Mouse (Mus musculus) forebrain, postnatal 0 days (tissue): Measurements from ENCODE around the gene Sstr3. TPM values are rescaled to one million over a fixed set of nuclear protein-coding genes. Genes with fewer than 3 reads are reported as not detected.

Experiments used
- ATAC-seq: fragments of 200-750 bp; cut with Nextera tagmentation; 2 replicates; pipeline ENCODE4 v1.8.0; 2017; ENCODE audit warnings: mild to moderate bottlenecking, moderate library complexity
- DNase-seq: peaks from one replicate; pipeline ENCODE4 v3.0.0-alpha.2; 2015
- H3K27ac ChIP-seq: fragments of 300-500 bp; sonication (generic); 2 replicates; pipeline ENCODE4 v1.5.1; 2014; ENCODE audit warnings: low read depth, mild to moderate bottlenecking, antibody characterized with exemption, low read length, moderate library complexity, mixed read lengths
- H3K27me3 ChIP-seq: fragments of 300-500 bp; sonication (generic); 2 replicates; pipeline ENCODE4 v1.6.1; 2014; ENCODE audit warnings: mild to moderate bottlenecking, low read length, mixed read lengths; ENCODE audit not compliant: insufficient read depth
- H3K36me3 ChIP-seq: fragments of 300-500 bp; sonication (generic); 2 replicates; pipeline ENCODE4 v1.6.1; 2014; ENCODE audit warnings: mild to moderate bottlenecking, moderate library complexity; ENCODE audit not compliant: insufficient read depth
- H3K4me1 ChIP-seq: fragments of 300-500 bp; sonication (generic); 2 replicates; pipeline ENCODE4 v1.6.1; 2014; ENCODE audit warnings: antibody characterized with exemption; ENCODE audit not compliant: insufficient read depth
- H3K4me2 ChIP-seq: fragments of 300-500 bp; sonication (generic); 2 replicates; pipeline ENCODE4 v1.6.1; 2014; ENCODE audit warnings: low read depth, mild to moderate bottlenecking, moderate library complexity
- H3K4me3 ChIP-seq: fragments of 300-500 bp; sonication (generic); 2 replicates; pipeline ENCODE4 v1.5.1; 2014; ENCODE audit warnings: low read depth, low read length, mixed read lengths
- H3K9ac ChIP-seq: fragments of 300-500 bp; sonication (generic); 2 replicates; pipeline ENCODE4 v1.6.1; 2014; ENCODE audit warnings: mild to moderate bottlenecking
- H3K9me3 ChIP-seq: fragments of 300-500 bp; sonication (generic); 2 replicates; pipeline ENCODE4 v1.6.1; 2016; ENCODE audit warnings: low read length
- CTCF ChIP-seq: sonication (generic); IDR thresholded peaks from 2 replicates; pipeline ENCODE4 v1.5.1; 2016; ENCODE audit warnings: antibody characterized with exemption, control low read depth, low read depth
- WGBS: fragments of 180-500 bp; shearing (Covaris S2); extraction: QIAGEN DNeasy Blood & Tissue Kit; methylation state at CpG from one replicate; pipeline ENCODE4 v1.1.7; 2014; 5-methylcytosine and 5-hydroxymethylcytosine counted together
- polyA plus RNA-seq: library from polyadenylated mRNA; unstranded; fragments of >200 nt; fragmentation: Nextera tagmentation; extraction: Ambion mirVana; gene quantifications from 2 replicates; pipeline ENCODE4 v1.2.1, GENCODE M21; 2015
- total RNA-seq: library from RNA; depleted of rRNA; stranded (reverse); fragments of >200 nt; gene quantifications from 2 replicates; pipeline ENCODE4 v1.2.3, GENCODE M21; 2014

The Sstr3 gene
- total and polyA plus RNA-seq, 2 experiments from 2014 or later = 0.71 to 2.8 TPM

GRCm38 (mm10) chr15:78520112-78520715 is 24.3 kb downstream of the Sstr3 start:
- Histone ChIP-seq H3K4me2 (no peak overlapping the region), H3K4me3 (no peak overlapping the region), H3K4me1 (no peaks in the 10 kb centered on the region), H3K9me3 (no peaks in the 10 kb centered on the region), H3K36me3 (no peaks in the 10 kb centered on the region), H3K9ac (no peak overlapping the region), H3K27me3 (no peaks in the 10 kb centered on the region), H3K27ac (no peak overlapping the region)
- no peak for TF ChIP-seq CTCF
- 75% methylated on average over 13 of the region's 13 CpGs for WGBS
- DNase-seq = no peak
- ATAC-seq = no peak

GRCm38 (mm10) chr15:78518221-78518620 is 26.3 kb downstream of the Sstr3 start:
- WGBS = 76% methylated on average over 7 of the region's 7 CpGs
- Histone ChIP-seq H3K27ac (no peak overlapping the region), H3K27me3 (no peaks in the 10 kb centered on the region), H3K9ac (no peak overlapping the region), H3K4me1 (no peaks in the 10 kb centered on the region), H3K4me2 (no peak overlapping the region), H3K4me3 (no peak overlapping the region), H3K9me3 (no peaks in the 10 kb centered on the region), H3K36me3 (no peaks in the 10 kb centered on the region)
- no peak for TF ChIP-seq CTCF
- DNase-seq (no peak), ATAC-seq (no peak)

- no peak for TF ChIP-seq CTCF
- H3K4me1 ChIP-seq = no peaks in the 10 kb centered on the region
- ATAC-seq (no peak), DNase-seq (no peak)
- no peaks in the 10 kb centered on the region for H3K27me3 ChIP-seq
- H3K9me3 ChIP-seq = no peaks in the 10 kb centered on the region
- H3K27ac ChIP-seq = no peak overlapping the region
- H3K4me3 ChIP-seq = no peak overlapping the region
- no peak overlapping the region for H3K9ac ChIP-seq
- no peak overlapping the region for H3K4me2 ChIP-seq
- 76% methylated on average over 6 of the region's 6 CpGs for WGBS
- no peaks in the 10 kb centered on the region for H3K36me3 ChIP-seq
These were observed 28.7 kb downstream of the Sstr3 start for GRCm38 (mm10) chr15:78515759-78516158.

GRCm38 (mm10) chr15:78514393-78515146 is 29.9 kb downstream of the Sstr3 start:
- Histone ChIP-seq H3K4me1 (no peaks in the 10 kb centered on the region), H3K9ac (no peak overlapping the region), H3K36me3 (no peaks in the 10 kb centered on the region), H3K9me3 (no peaks in the 10 kb centered on the region), H3K4me2 (no peak overlapping the region), H3K4me3 (no peak overlapping the region), H3K27me3 (no peaks in the 10 kb centered on the region), H3K27ac (no peak overlapping the region)
- DNase-seq = peak; percentile 88
- ATAC-seq = peak; percentile 66; the same call in 1 of the 2 replicates
- TF ChIP-seq CTCF = peak; percentile 96
- WGBS = 35% methylated on average over 7 of the region's 7 CpGs

GRCm38 (mm10) chr15:78513019-78513418 is 31.5 kb downstream of the Sstr3 start:
- DNase-seq (no peak), ATAC-seq (no peak)
- 86% methylated on average over 14 of the region's 14 CpGs for WGBS

GRCm38 (mm10) chr15:78511951-78512350 is 32.5 kb downstream of the Sstr3 start:
- TF ChIP-seq CTCF = no peak
- Histone ChIP-seq H3K9me3 (no peaks in the 10 kb centered on the region), H3K4me3 (no peak overlapping the region), H3K4me2 (no peak overlapping the region), H3K4me1 (no peaks in the 10 kb centered on the region), H3K9ac (no peak overlapping the region), H3K27ac (no peak overlapping the region), H3K36me3 (no peaks in the 10 kb centered on the region), H3K27me3 (no peaks in the 10 kb centered on the region)
- DNase-seq (no peak), ATAC-seq (no peak)
- 91% methylated on average over 7 of the region's 7 CpGs for WGBS

More at GRCm38 (mm10) chr15:78513019-78513418, 31.5 kb downstream of the Sstr3 start:
- Histone ChIP-seq H3K4me1 (no peaks in the 10 kb centered on the region), H3K9ac (no peak overlapping the region), H3K4me2 (no peak overlapping the region), H3K27ac (no peak overlapping the region), H3K36me3 (no peaks in the 10 kb centered on the region), H3K27me3 (no peaks in the 10 kb centered on the region), H3K9me3 (no peaks in the 10 kb centered on the region), H3K4me3 (no peak overlapping the region)
- TF ChIP-seq CTCF = no peak

GRCm38 (mm10) chr15:78510736-78511135 is 33.7 kb downstream of the Sstr3 start:
- ATAC-seq (no peak), DNase-seq (no peak)
- H3K4me3 ChIP-seq = no peak overlapping the region
- H3K27me3 ChIP-seq = no peaks in the 10 kb centered on the region
- no peak overlapping the region for H3K9ac ChIP-seq
- no peaks in the 10 kb centered on the region for H3K36me3 ChIP-seq
- TF ChIP-seq CTCF = no peak
- no peak overlapping the region for H3K4me2 ChIP-seq
- 82% methylated on average over 6 of the region's 6 CpGs for WGBS
- no peaks in the 10 kb centered on the region for H3K9me3 ChIP-seq
- no peaks in the 10 kb centered on the region for H3K4me1 ChIP-seq
- H3K27ac ChIP-seq = no peak overlapping the region
